Mouse (Mus musculus): ENCODE data around the gene Sirt1.

DNA sequence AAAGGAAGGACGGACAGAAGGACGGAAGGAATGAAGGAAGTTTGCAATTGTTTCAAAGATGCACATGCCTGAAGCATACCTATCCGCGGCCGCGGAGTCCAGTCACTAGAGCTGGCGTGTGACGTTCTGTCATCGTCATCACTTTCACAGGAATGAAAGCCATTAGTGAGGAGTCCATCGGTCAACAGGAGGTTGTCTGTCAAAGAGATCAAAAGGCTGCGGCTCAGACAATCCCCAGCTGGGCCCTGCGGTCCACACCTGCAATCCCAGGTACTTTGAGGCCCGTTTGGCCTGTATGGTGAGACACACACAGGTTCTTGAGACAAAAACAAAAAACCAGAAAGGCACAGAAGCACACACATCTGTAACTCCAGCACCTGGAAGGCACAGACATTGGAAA, 44.6 kb downstream of the Sirt1 start:
- TF ChIP-seq EP300 (IDR thresholded peaks at IDR 0.05; ENCODE audit: low read depth): no peak
- no peak for TF ChIP-seq CTCF (IDR thresholded peaks at IDR 0.05; ENCODE audit: low read depth)
